Mouse (Mus musculus): ENCODE measurements around the gene Lin7c. TPM values are rescaled to one million over a fixed set of nuclear protein-coding genes. Genes with fewer than 3 reads are reported as not detected.

Gene Lin7c
- polyA plus RNA-seq, 1 experiment, result 3.3 TPM

GRCm38 (mm10) chr2:109922306-109922705, 31.7 kb downstream of the Lin7c start:
- no peak for TF ChIP-seq CTCF (IDR thresholded peaks at IDR 0.05; ENCODE audit: extremely low read depth, insufficient read depth, insufficient read length, insufficient replicate concordance)
- TF ChIP-seq POLR2A (IDR thresholded peaks at IDR 0.05; ENCODE audit: low read depth, low read length), result no peak
- Histone ChIP-seq H3K4me1 (ENCODE audit: control insufficient read depth, insufficient read depth, insufficient read length) (peaks cover 5% of the 10 kb centered on the region; the same call in 1 of the 2 replicates), H3K36me3 (ENCODE audit: control insufficient read depth, insufficient read depth, low read length) (no peaks in the 10 kb centered on the region), H3K4me3 (ENCODE audit: extremely low read depth, insufficient read depth, insufficient read length) (no peak overlapping the region), H3K27me3 (ENCODE audit: control insufficient read depth, insufficient read depth, low read length) (peaks cover 10% of the 10 kb centered on the region), H3K27ac (ENCODE audit: insufficient read depth, low read length) (no peak overlapping the region)
- WGBS, result 88% methylated on average over 3 of the region's 3 CpGs
- no peak for DNase-seq (ENCODE audit: low read depth in 1 of 2, low spot score in 2 of 2)

GRCm38 (mm10) chr2:109923031-109923430, 32.4 kb downstream of the Lin7c start:
- Histone ChIP-seq H3K4me3 (ENCODE audit: extremely low read depth, insufficient read depth, insufficient read length) (no peak overlapping the region), H3K27me3 (ENCODE audit: control insufficient read depth, insufficient read depth, low read length) (peaks cover 5% of the 10 kb centered on the region), H3K27ac (ENCODE audit: insufficient read depth, low read length) (no peak overlapping the region), H3K4me1 (ENCODE audit: control insufficient read depth, insufficient read depth, insufficient read length) (peaks cover 2% of the 10 kb centered on the region; the same call in 1 of the 2 replicates), H3K36me3 (ENCODE audit: control insufficient read depth, insufficient read depth, low read length) (no peaks in the 10 kb centered on the region)
- DNase-seq (ENCODE audit: low read depth in 1 of 2, low spot score in 2 of 2), result no peak
- no peak for TF ChIP-seq CTCF (IDR thresholded peaks at IDR 0.05; ENCODE audit: extremely low read depth, insufficient read depth, insufficient read length, insufficient replicate concordance)
- TF ChIP-seq POLR2A (IDR thresholded peaks at IDR 0.05; ENCODE audit: low read depth, low read length), result no peak
- 86% methylated on average over 3 of the region's 3 CpGs for WGBS

GRCm38 (mm10) chr2:109923945-109924344, 33.3 kb downstream of the Lin7c start:
- no peak for TF ChIP-seq CTCF (IDR thresholded peaks at IDR 0.05; ENCODE audit: extremely low read depth, insufficient read depth, insufficient read length, insufficient replicate concordance)
- no peak for TF ChIP-seq POLR2A (IDR thresholded peaks at IDR 0.05; ENCODE audit: low read depth, low read length)
- no peaks in the 10 kb centered on the region for H3K4me1 ChIP-seq (ENCODE audit: control insufficient read depth, insufficient read depth, insufficient read length)
- no peaks in the 10 kb centered on the region for H3K27me3 ChIP-seq (ENCODE audit: control insufficient read depth, insufficient read depth, low read length)
- H3K4me3 ChIP-seq (ENCODE audit: extremely low read depth, insufficient read depth, insufficient read length), result no peak overlapping the region
- 89% methylated on average over 3 of the region's 3 CpGs for WGBS
- no peak for DNase-seq (ENCODE audit: low read depth in 1 of 2, low spot score in 2 of 2)
- no peak overlapping the region for H3K27ac ChIP-seq (ENCODE audit: insufficient read depth, low read length)
- no peaks in the 10 kb centered on the region for H3K36me3 ChIP-seq (ENCODE audit: control insufficient read depth, insufficient read depth, low read length)

- no peak overlapping the region for H3K4me3 ChIP-seq (ENCODE audit: extremely low read depth, insufficient read depth, insufficient read length)
- TF ChIP-seq POLR2A (IDR thresholded peaks at IDR 0.05; ENCODE audit: low read depth, low read length) (no peak), CTCF (IDR thresholded peaks at IDR 0.05; ENCODE audit: extremely low read depth, insufficient read depth, insufficient read length, insufficient replicate concordance) (no peak)
- H3K36me3 ChIP-seq (ENCODE audit: control insufficient read depth, insufficient read depth, low read length), result no peaks in the 10 kb centered on the region
- H3K4me1 ChIP-seq (ENCODE audit: control insufficient read depth, insufficient read depth, insufficient read length), result no peaks in the 10 kb centered on the region
- WGBS, result 95% methylated on average over 4 of the region's 4 CpGs
- no peak overlapping the region for H3K27ac ChIP-seq (ENCODE audit: insufficient read depth, low read length)
- DNase-seq (ENCODE audit: low read depth in 1 of 2, low spot score in 2 of 2), result no peak
- no peaks in the 10 kb centered on the region for H3K27me3 ChIP-seq (ENCODE audit: control insufficient read depth, insufficient read depth, low read length)
Observed at GRCm38 (mm10) chr2:109926984-109927383, 36.3 kb downstream of the Lin7c start.

GRCm38 (mm10) chr2:109927446-109927845, 36.8 kb downstream of the Lin7c start:
- 88% methylated on average over 7 of the region's 7 CpGs for WGBS
- Histone ChIP-seq H3K36me3 (ENCODE audit: control insufficient read depth, insufficient read depth, low read length) (no peaks in the 10 kb centered on the region), H3K4me1 (ENCODE audit: control insufficient read depth, insufficient read depth, insufficient read length) (no peaks in the 10 kb centered on the region), H3K27me3 (ENCODE audit: control insufficient read depth, insufficient read depth, low read length) (no peaks in the 10 kb centered on the region), H3K4me3 (ENCODE audit: extremely low read depth, insufficient read depth, insufficient read length) (no peak overlapping the region), H3K27ac (ENCODE audit: insufficient read depth, low read length) (no peak overlapping the region)
- DNase-seq (ENCODE audit: low read depth in 1 of 2, low spot score in 2 of 2), result no peak
- TF ChIP-seq CTCF (IDR thresholded peaks at IDR 0.05; ENCODE audit: extremely low read depth, insufficient read depth, insufficient read length, insufficient replicate concordance) (no peak), POLR2A (IDR thresholded peaks at IDR 0.05; ENCODE audit: low read depth, low read length) (no peak)

GRCm38 (mm10) chr2:109927876-109928275, 37.2 kb downstream of the Lin7c start:
- DNase-seq (ENCODE audit: low read depth in 1 of 2, low spot score in 2 of 2), result no peak
- no peak for TF ChIP-seq POLR2A (IDR thresholded peaks at IDR 0.05; ENCODE audit: low read depth, low read length)
- TF ChIP-seq CTCF (IDR thresholded peaks at IDR 0.05; ENCODE audit: extremely low read depth, insufficient read depth, insufficient read length, insufficient replicate concordance), result no peak
- H3K36me3 ChIP-seq (ENCODE audit: control insufficient read depth, insufficient read depth, low read length), result no peaks in the 10 kb centered on the region
- H3K27me3 ChIP-seq (ENCODE audit: control insufficient read depth, insufficient read depth, low read length), result no peaks in the 10 kb centered on the region
- H3K4me1 ChIP-seq (ENCODE audit: control insufficient read depth, insufficient read depth, insufficient read length), result no peaks in the 10 kb centered on the region
- H3K27ac ChIP-seq (ENCODE audit: insufficient read depth, low read length), result no peak overlapping the region
- H3K4me3 ChIP-seq (ENCODE audit: extremely low read depth, insufficient read depth, insufficient read length), result no peak overlapping the region

GRCm38 (mm10) chr2:109928791-109929190, 38.1 kb downstream of the Lin7c start:
- 87% methylated on average over 4 of the region's 4 CpGs for WGBS
- H3K27ac ChIP-seq (ENCODE audit: insufficient read depth, low read length), result no peak overlapping the region
- no peaks in the 10 kb centered on the region for H3K4me1 ChIP-seq (ENCODE audit: control insufficient read depth, insufficient read depth, insufficient read length)
- no peak for TF ChIP-seq POLR2A (IDR thresholded peaks at IDR 0.05; ENCODE audit: low read depth, low read length)
- TF ChIP-seq CTCF (IDR thresholded peaks at IDR 0.05; ENCODE audit: extremely low read depth, insufficient read depth, insufficient read length, insufficient replicate concordance), result no peak
- no peaks in the 10 kb centered on the region for H3K27me3 ChIP-seq (ENCODE audit: control insufficient read depth, insufficient read depth, low read length)
- no peak overlapping the region for H3K4me3 ChIP-seq (ENCODE audit: extremely low read depth, insufficient read depth, insufficient read length)
- no peaks in the 10 kb centered on the region for H3K36me3 ChIP-seq (ENCODE audit: control insufficient read depth, insufficient read depth, low read length)
- no peak for DNase-seq (ENCODE audit: low read depth in 1 of 2, low spot score in 2 of 2)
